Mouse (Mus musculus): ENCODE data around the gene Atp2b4.

DNA sequence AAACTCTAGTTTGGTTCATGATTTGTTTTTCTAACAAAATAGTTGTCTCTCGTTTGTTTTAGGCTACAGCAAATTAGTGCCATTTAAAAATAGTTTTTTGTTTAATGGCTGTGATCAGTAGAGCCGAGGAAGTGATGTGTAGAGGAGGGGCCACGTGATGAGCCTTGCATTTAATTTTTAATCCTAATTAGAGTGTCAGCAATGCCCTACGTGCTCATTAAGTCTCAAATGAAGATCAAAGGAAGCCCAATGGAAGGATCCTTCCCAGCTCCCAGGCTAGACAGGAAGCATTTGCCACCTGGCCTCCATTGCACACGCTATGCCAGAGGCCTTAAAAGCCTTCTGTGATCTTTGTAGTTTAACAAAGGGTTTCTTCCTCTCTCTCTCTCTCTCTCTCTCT, 8.5 kb upstream of the Atp2b4 start:
- TF ChIP-seq POLR2A (IDR thresholded peaks at IDR 0.05; ENCODE audit: low read depth, low read length) = no peak
- TF ChIP-seq CTCF (IDR thresholded peaks at IDR 0.05; ENCODE audit: borderline replicate concordance, insufficient read depth, low read length) = no peak
